In the genomic region with DNA sequence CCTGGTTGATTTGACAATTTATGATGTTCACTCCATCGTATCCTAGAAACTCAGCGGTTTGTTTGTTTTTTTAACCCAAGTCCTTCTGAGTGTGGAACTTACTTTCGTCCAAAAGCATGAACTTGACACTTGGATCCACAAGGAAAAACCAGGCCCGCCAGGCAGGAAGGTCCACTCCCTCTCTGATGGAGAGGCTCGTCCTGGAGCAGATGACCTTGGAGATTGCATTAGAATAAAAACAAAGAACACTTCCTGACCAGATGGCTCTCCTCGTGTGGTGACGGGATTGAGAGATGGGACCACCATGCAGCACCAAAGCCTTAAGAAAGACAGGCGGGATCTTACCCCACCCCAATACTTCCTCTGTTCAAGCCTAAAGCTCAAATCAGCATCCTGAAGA, we compare ENCODE assay signal across 13 mouse cellular contexts. TPM values are rescaled to one million over a fixed set of nuclear protein-coding genes. Genes with fewer than 3 reads are reported as not detected.
DNase-seq lines count a peak whose midpoint lies in the region; ATAC-seq lines count a peak whose summit lies in the region.
"Had no signal": no experiment of that assay in that cellular context is flagged by ENCODE, and none has a peak within 500 bp of the region (broad histone marks: within the 10 kb centered on the region; RNA-seq: fewer than 3 reads in every experiment).

No protein-coding gene starts in this region.

- H3K4me2 ChIP-seq in hindbrain, embryonic 11.5 days (replicated peaks; ENCODE audit: low read depth, low read length): no peak overlapping the region
- no peak overlapping the region for H3K4me2 ChIP-seq in embryonic facial prominence, embryonic 15.5 days (replicated peaks)
- H3K4me2 ChIP-seq: hindbrain, embryonic 12.5 days; stomach, embryonic 15.5 days had no signal

- H3K9me3 ChIP-seq in hindbrain, embryonic 10.5 days: no peaks in the 10 kb centered on the region
- H3K9me3 ChIP-seq in hindbrain, embryonic 11.5 days (ENCODE audit: control insufficient read depth, low read length): no peaks in the 10 kb centered on the region
- H3K9me3 ChIP-seq in embryonic facial prominence, embryonic 15.5 days (replicated peaks): no peaks in the 10 kb centered on the region
- H3K9me3 ChIP-seq: G1E; hindbrain, embryonic 12.5 days; midbrain, embryonic 10.5 days; stomach, embryonic 15.5 days had no signal

- no peaks in the 10 kb centered on the region for H3K36me3 ChIP-seq in hindbrain, embryonic 10.5 days
- H3K36me3 ChIP-seq in hindbrain, embryonic 11.5 days (ENCODE audit: control insufficient read depth, insufficient read depth, low read length): no peaks in the 10 kb centered on the region
- no peaks in the 10 kb centered on the region for H3K36me3 ChIP-seq in embryonic facial prominence, embryonic 15.5 days
- H3K36me3 ChIP-seq: G1E; hindbrain, embryonic 12.5 days; midbrain, embryonic 10.5 days; stomach, embryonic 15.5 days had no signal

- WGBS in hindbrain, embryonic 10.5 days: 69% methylated on average over 8 of the region's 8 CpGs
- WGBS in hindbrain, embryonic 11.5 days: 70% methylated on average over 8 of the region's 8 CpGs
- WGBS in embryonic facial prominence, embryonic 15.5 days: 67% methylated on average over 8 of the region's 8 CpGs

- no peak overlapping the region for H3K4me3 ChIP-seq in hindbrain, embryonic 10.5 days
- H3K4me3 ChIP-seq in hindbrain, embryonic 11.5 days (ENCODE audit: low read depth, low read length): no peak overlapping the region
- H3K4me3 ChIP-seq in embryonic facial prominence, embryonic 15.5 days (replicated peaks): no peak overlapping the region
- H3K4me3 ChIP-seq: hindbrain, embryonic 12.5 days; midbrain, embryonic 10.5 days; stomach, embryonic 15.5 days had no signal

- no peak overlapping the region for H3K9ac ChIP-seq in hindbrain, embryonic 11.5 days (ENCODE audit: low read depth, low read length)
- no peak overlapping the region for H3K9ac ChIP-seq in embryonic facial prominence, embryonic 15.5 days
- H3K9ac ChIP-seq: hindbrain, embryonic 12.5 days; stomach, embryonic 15.5 days had no signal

- peak overlapping the region; percentile 12; the same call in 1 of the 2 replicates for H3K27ac ChIP-seq in hindbrain, embryonic 10.5 days
- H3K27ac ChIP-seq in hindbrain, embryonic 11.5 days (ENCODE audit: low read depth, low read length): no peak overlapping the region
- peak overlapping the region; percentile 49 for H3K27ac ChIP-seq in embryonic facial prominence, embryonic 15.5 days (replicated peaks)
- H3K27ac ChIP-seq: hindbrain, embryonic 12.5 days; midbrain, embryonic 10.5 days; stomach, embryonic 15.5 days had no signal

- DNase-seq in hindbrain, embryonic 10.5 days (ENCODE audit: low spot score): no peak
- DNase-seq in hindbrain, embryonic 11.5 days (ENCODE audit: low spot score): no peak
- peak; percentile 25 for DNase-seq in kidney, adult 18-20 months
- DNase-seq in lung, postnatal 4 days: peak; percentile 44 to 66
- DNase-seq in left cerebral cortex, adult 18-20 months (ENCODE audit: low spot score in 2 of 2): no peak
- no peak for DNase-seq in thymus, postnatal 25 days
- DNase-seq: left cerebral cortex, postnatal 4 days had no signal

- no peaks in the 10 kb centered on the region for H3K27me3 ChIP-seq in hindbrain, embryonic 10.5 days (ENCODE audit: insufficient read depth, poor library complexity, severe bottlenecking)
- no peaks in the 10 kb centered on the region for H3K27me3 ChIP-seq in hindbrain, embryonic 11.5 days (ENCODE audit: control insufficient read depth, insufficient read depth, low read length)
- H3K27me3 ChIP-seq in embryonic facial prominence, embryonic 15.5 days: no peaks in the 10 kb centered on the region
- H3K27me3 ChIP-seq: hindbrain, embryonic 12.5 days; stomach, embryonic 15.5 days had no signal

- peaks cover 9% of the 10 kb centered on the region; the same call in 1 of the 2 replicates for H3K4me1 ChIP-seq in hindbrain, embryonic 10.5 days (replicated peaks)
- no peaks in the 10 kb centered on the region; the same call in 1 of the 2 replicates for H3K4me1 ChIP-seq in hindbrain, embryonic 11.5 days (replicated peaks; ENCODE audit: control insufficient read depth, insufficient read depth, low read length)
- peaks cover 12% of the 10 kb centered on the region; the same call in 1 of the 2 replicates for H3K4me1 ChIP-seq in embryonic facial prominence, embryonic 15.5 days
- H3K4me1 ChIP-seq: hindbrain, embryonic 12.5 days; stomach, embryonic 15.5 days had no signal

- ATAC-seq in hindbrain, embryonic 11.5 days (ENCODE audit: low FRiP score): no peak
- no peak for ATAC-seq in embryonic facial prominence, embryonic 15.5 days (ENCODE audit: insufficient number of reproducible peaks, low FRiP score, low TSS enrichment, low read depth)
- no peak for ATAC-seq in megakaryocyte-erythroid progenitor cell, adult 5-6 weeks (replicated peaks; ENCODE audit: low FRiP score, low TSS enrichment, poor library complexity, severe bottlenecking)

RNA-seq across cellular contexts. Expression of gene Apod, which starts 12.1 kb away (rescaled TPM):
- polyA plus RNA-seq in hindbrain, embryonic 10.5 days (2016; fragmentation: Nextera tagmentation; extraction: Ambion mirVana): 18.0 and 41.8 TPM in 2 replicates
- 51.1 and 68.0 TPM in 2 replicates for polyA plus RNA-seq in hindbrain, embryonic 11.5 days (2014; fragmentation: Nextera tagmentation; extraction: Ambion mirVana)
- 89.9 and 96.7 TPM in 2 replicates for polyA plus RNA-seq in embryonic facial prominence, embryonic 15.5 days (2015; fragmentation: Nextera tagmentation; extraction: Ambion mirVana)
- total RNA-seq in megakaryocyte-erythroid progenitor cell, adult 5-6 weeks (2014; fragmentation: Nextera tagmentation): not detected in 2 replicates
- not detected in 2 replicates for total RNA-seq in megakaryocyte-erythroid progenitor cell, adult 5-6 weeks (2017)
- total RNA-seq in left cerebral cortex, adult 18-20 months (2021): 100 to 1,000 TPM; 197 to 221 TPM
- total RNA-seq: G1E had no signal
- polyA plus RNA-seq: G1E had no signal

RNA-seq across cellular contexts. Expression of gene Ppp1r2, which starts 51.6 kb away (rescaled TPM):
- polyA plus RNA-seq in hindbrain, embryonic 10.5 days (2016; fragmentation: Nextera tagmentation; extraction: Ambion mirVana): 99.2 and 99.9 TPM in 2 replicates
- 99.3 and 107 TPM in 2 replicates for polyA plus RNA-seq in hindbrain, embryonic 11.5 days (2014; fragmentation: Nextera tagmentation; extraction: Ambion mirVana)
- polyA plus RNA-seq in embryonic facial prominence, embryonic 15.5 days (2015; fragmentation: Nextera tagmentation; extraction: Ambion mirVana): 90.6 and 92.1 TPM in 2 replicates
- 43.3 and 53.4 TPM in 2 replicates for total RNA-seq in megakaryocyte-erythroid progenitor cell, adult 5-6 weeks (2014; fragmentation: Nextera tagmentation)
- total RNA-seq in megakaryocyte-erythroid progenitor cell, adult 5-6 weeks (2017): 48.4 and 57.5 TPM in 2 replicates
- total RNA-seq in left cerebral cortex, adult 18-20 months (2021): 100 to 1,000 TPM; 107 to 113 TPM

Comparison
In these comparisons a context has a peak if more than half of its experiments do, and no peak if none do; other contexts are left out.
1. DNase-seq: peak in kidney, adult 18-20 months (single experiment) and lung, postnatal 4 days (2 of 2); none in hindbrain, embryonic 10.5 days (single experiment), hindbrain, embryonic 11.5 days (single experiment), left cerebral cortex, adult 18-20 months (0 of 2) and thymus, postnatal 25 days (single experiment).